Mouse (Mus musculus): ENCODE measurements at regions not wholly inside any gene's neighbourhood (a gene's known extent, or its start where the extent isn't known, plus 50 kb on each side); places are given as distances from the start of the nearest gene placed in this dataset.

DNA sequence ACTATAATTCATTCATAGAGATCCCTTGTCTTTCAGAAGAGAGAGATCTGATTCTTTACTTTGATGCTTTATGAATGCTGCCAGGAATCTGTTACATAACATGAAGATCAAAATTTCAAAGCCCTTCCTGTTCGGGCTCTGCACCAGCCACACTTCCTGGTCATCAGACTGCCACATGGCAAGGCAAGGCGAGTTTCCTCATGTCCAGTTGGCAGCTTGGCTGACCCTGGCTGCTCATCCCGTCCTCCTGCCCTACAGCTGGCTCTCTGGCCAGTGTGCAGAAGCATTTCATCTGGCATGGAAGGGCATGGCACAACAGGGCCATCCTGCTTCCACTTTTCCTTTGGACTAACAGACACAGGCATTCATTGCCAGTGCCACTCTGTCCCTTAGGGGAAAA is 292.2 kb upstream of the Slc24a5 start:
- no peak for DNase-seq (ENCODE audit: low read depth, low spot score)

DNA sequence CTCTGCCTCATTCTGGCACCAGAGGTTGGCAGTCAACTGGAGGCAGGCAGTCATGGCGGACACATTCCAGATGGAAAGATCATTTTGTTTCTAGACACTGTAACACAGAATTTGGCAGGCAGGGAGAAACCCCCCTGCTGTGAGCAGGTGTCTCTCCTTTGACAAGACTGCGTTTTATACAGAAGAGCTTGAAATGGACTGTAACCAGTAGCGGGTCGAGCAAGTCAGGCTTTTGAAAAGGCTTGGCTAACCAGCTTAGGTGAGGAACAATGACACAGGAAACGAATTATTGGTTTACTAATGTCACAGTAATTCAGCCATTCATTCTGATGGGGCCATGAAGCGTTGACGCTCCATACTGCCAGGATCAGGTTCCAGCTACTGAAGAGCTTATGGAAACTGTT is 275.3 kb upstream of the Slc24a5 start:
- DNase-seq (ENCODE audit: low read depth, low spot score), result peak; percentile 9

DNA sequence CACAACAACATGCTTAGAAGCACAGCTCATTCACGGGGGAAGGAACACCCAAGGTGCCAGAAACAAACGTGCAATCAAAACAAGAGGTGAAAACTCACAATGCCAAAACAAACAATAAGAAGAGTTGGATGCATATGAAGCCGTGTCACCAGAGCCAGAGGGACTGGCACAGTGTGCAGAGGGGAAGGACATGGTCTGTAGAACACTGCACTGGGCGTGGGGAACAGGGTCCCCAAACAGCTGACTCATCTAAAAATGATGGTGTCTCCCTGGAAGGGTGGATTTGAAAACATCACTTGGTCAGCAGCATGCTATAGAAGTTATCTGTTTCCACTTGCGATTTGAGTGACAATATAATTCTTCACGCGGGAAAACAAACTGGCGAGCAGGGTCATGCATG is 256.2 kb upstream of the Slc24a5 start:
- no peak for DNase-seq (ENCODE audit: low read depth, low spot score)

DNA sequence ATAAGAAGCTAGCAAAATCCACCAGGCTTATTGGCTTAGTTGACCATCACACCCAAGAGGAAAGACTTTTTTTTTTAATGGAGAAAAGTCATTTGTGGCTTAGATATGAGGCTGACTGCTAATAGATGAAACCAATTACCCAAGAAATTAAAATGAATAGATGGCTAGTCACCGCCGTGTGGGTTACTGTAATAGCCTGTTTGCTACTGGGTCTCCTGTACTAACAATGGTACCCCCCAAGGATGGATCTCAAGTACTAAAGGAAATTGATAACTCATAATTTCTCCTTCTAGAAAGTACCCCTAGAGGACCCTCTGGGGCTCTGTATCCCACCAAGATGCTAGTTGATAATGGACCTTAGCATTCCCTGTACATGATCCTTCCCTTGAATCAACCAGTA is 251.1 kb upstream of the Slc24a5 start:
- no peak for DNase-seq (ENCODE audit: low read depth, low spot score)

DNA sequence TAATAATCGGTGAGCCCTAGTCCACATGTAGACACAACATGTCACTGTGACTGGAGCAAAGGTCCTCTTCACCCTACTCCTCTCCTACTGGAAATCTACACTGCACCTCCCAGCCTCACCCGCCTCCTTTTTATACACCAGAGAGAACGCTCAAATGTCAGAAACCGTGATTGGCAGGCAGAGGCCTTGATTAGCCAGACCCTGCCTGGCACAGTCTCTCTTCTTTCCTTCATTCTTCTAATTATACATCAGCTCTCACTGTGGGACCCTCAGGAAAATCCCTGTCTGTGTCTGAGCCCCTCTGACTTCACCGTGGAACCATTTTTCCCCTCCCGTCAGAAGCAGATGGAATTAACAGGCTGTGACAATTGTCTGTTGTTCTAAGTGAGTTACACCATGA is 248.1 kb upstream of the Slc24a5 start:
- DNase-seq (ENCODE audit: low read depth, low spot score), result no peak

DNA sequence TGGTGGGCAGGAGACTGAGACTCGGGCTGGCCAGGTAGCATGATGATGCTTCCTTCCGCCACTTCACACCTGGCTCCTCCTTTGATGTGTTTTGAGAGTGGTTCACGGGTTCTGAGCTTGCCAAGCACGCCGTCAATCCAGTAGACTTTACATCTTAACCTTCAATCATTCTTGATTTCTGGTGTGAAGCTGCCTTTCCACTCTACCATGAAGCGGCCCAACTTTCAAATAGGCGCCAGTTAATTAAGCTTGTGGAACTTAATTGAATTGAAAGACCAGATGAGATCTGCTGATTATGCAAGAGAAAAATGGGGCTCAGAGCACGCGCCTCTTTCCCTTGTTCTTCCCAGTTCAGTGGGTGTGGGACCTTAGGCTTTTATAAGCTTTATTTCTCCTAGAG is 247.1 kb upstream of the Slc24a5 start:
- DNase-seq (ENCODE audit: low read depth, low spot score), result no peak

DNA sequence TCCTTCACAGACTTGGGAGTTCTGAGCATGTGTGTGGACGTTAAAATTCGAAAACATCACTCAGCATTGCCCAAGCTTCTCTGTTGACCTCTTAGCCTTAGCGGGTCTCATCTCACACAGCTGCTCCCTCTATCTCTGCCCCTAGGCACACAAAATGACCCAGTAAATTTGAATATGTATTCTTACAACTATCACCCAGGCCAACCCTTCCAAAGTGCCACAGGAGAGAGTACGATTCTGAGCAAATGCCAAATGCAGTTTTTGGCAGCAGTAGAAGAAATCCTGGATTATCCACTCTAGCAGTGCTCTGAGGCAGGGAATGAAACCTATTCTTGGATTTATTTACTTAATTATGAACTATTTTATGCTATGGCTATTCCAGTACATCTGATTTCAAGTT is 246.6 kb upstream of the Slc24a5 start:
- DNase-seq (ENCODE audit: low read depth, low spot score), result no peak

DNA sequence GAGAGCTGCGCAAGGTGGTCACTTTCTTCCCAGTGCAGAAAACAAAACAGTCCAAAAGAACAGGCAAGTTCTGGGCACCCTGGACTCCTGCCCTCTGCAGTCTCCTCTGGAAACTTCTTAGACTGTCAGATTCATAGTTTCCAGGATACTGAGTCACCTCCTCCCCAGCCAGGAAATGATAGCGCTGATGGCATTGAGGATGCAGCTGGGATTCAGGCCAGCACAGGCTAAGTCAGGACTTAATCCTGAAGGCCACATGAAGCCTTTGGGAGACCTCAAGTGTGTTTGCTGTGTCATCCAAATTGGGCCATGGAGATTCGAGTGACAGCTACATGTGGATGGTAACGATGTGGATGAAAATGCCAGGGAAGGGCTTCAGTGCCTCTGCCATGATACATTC is 219.1 kb upstream of the Slc24a5 start:
- no peak for DNase-seq (ENCODE audit: low read depth, low spot score)

DNA sequence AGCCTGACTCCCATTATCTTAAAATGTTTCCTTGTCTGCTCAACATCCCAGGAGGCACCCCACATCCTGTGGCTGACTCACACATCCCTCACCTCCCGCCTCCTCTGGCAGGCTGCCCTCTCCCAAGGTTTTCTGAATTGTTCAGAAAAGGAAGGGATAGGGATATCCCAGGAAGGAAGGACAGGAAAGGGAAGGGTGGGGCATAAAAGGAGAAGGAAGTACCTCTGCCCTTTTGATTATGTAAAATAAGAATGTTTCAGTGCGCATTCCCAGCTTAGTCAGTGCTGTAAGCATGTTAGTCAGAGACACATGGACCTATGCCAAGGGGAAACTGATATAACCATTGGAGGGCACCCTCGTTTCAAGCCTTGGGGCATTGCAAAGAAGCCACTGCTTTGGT is 209.4 kb upstream of the Slc24a5 start:
- DNase-seq (ENCODE audit: low read depth, low spot score), result no peak

DNA sequence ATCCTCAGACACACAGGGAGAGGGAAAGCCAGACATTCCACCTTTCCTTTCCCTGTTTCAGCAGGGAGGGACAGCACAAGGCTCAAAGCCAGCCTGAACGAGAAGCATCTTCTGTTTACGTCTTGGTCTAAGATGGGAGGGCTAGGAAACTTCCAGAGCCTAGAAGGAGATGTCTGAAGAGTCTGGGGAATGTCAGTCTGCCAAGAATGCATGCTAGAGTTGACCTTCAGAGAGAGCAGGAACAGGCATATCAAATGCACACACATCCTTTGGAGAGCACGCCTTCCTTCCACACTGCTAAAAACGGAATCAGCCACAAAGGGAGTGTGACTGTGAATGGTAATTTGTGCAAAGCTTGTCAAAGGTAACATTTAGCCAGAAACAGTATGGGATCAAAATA is 179.7 kb upstream of the Slc24a5 start:
- DNase-seq (ENCODE audit: low read depth, low spot score), result no peak

DNA sequence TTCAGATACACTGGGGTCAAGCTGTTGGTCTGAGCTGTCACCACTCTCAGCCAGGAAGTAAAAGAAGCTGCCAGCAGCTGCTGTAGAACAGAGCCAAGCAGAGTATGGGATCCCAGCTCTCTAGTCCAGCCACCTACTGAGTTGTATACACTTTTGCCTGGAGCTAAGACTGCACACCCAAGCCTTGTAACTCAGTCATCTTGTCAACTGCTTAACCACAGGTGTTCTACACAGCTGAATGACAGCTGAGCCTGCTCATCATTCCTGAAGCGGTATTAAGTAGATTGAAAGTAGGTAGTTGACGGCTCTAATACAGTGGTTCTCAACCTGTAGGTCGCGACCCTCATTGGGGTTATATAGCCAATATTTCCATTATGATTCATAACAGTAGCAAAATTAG is 172.9 kb upstream of the Slc24a5 start:
- DNase-seq (ENCODE audit: low read depth, low spot score), result no peak

DNA sequence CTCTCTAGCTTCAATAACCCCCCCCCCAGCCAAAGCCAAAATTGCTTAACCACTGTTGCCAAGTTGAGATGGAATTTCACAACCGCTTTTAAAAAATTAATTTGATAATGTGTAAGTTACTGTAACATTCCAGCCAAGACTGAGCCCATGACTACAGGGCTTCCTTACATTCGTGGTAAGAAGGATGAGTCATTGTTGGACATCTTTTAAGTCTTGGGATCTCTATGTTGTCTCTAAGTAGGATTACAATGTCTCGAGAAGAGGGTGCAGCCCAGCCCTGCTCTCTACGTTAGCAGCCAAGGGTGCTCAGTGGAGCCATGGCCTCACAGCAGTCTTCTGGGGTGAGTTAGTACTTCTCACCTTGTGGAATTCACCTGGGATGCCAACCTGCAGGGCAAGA is 164.4 kb upstream of the Slc24a5 start:
- DNase-seq (ENCODE audit: low read depth, low spot score), result no peak

DNA sequence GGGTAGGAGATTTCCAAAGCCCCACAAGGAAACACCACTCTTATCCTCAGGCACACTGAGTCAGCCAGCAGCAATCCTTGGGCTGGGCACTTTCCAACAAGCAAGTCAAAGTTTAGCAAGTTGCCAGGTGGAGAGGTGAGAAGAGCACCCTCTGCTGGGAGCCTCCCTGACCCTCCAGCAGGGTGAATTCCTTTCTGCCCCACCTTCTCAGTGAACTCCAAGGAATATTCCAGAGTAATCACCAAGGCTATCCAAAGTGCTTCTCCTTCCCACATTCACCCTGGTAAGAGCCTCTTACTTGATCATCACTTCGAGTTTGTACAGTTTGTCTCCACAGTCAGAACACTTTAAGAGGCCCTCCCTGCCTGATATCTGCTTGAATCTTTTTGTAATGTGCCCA is 162.8 kb upstream of the Slc24a5 start:
- peak; percentile 29 for DNase-seq (ENCODE audit: low read depth, low spot score)

DNA sequence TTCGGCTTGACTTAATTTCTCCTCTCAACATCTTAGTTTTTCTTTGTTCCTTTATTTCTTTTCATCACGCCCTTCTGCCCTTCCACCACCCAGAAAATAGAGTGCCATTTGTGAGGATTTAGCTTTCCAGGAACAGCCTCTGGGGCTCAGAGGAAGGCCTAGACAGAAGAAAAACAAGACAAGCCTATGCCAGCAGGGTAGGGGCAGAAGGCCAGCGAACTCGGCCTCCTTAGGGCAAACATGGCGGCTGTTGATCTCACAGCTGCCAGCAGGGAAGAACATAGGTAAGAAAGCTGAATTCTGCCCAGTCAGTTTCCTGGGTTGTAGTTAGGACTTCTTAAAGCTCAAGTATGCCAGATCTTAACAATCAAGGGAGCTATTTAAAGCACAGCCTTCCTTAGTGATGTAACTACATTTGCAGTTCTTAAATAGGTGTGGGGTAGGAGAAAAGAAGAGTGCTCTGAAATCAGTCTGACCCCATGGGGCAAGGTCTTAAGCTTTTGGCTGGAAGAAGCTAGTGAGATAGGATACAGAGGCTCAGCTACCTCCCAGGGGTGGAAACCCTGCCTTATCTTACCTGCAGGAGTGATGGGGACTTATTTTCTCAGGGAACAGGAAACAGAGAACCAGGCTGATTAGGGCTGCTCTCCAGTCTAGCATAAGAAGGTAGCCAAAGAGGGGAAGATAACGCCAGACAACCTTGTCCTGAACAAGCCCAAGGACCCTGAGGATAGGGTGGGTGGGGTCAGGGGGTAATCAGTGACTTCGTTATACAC is 148.8 kb upstream of the Slc24a5 start:
- no peak for DNase-seq (ENCODE audit: low read depth, low spot score)

DNA sequence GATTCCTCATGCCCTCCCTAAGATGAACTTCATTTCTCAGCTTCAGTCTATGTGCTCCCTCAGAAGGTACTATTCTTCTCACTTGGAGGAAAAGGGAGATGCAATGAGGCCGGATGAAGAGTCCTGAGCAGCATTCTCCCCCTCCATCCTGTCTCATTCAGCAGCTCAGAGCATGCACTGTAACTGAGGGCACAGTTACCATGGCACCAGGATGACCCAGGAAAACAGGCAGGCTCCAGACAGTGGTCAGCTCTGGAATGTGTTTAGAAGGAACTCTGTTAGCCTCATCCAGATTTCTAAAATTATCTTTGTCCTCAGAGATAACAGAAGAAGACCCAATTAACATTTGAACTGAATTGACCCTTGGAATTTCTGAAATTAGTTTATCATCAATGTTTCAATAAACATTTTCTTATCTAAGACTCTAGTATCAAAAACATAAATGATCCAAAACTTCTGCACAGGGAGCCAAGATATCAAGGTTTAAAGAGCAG is 148.1 kb upstream of the Slc24a5 start:
- DNase-seq (ENCODE audit: low read depth, low spot score), result no peak

DNA sequence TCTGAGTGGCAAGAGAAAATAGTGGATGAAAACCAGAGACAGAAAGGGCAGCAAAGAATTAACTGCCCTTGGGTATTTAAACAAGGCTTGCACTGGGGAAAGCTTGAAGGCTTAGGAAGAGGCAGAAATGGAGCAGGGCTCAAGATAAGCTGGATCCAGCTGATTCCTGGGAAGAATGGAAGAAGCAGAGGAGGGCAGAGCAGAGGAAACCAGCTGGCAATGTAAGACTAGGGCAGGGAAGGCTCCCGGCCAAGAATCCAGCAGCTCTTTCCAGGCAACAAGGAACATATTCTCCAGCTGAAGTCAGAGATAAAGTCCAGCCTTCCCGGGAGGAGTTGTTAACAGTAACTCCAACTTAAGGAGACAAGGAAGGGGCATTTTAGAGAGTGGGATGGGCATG is 147.7 kb upstream of the Slc24a5 start:
- DNase-seq (ENCODE audit: low read depth, low spot score), result no peak

DNA sequence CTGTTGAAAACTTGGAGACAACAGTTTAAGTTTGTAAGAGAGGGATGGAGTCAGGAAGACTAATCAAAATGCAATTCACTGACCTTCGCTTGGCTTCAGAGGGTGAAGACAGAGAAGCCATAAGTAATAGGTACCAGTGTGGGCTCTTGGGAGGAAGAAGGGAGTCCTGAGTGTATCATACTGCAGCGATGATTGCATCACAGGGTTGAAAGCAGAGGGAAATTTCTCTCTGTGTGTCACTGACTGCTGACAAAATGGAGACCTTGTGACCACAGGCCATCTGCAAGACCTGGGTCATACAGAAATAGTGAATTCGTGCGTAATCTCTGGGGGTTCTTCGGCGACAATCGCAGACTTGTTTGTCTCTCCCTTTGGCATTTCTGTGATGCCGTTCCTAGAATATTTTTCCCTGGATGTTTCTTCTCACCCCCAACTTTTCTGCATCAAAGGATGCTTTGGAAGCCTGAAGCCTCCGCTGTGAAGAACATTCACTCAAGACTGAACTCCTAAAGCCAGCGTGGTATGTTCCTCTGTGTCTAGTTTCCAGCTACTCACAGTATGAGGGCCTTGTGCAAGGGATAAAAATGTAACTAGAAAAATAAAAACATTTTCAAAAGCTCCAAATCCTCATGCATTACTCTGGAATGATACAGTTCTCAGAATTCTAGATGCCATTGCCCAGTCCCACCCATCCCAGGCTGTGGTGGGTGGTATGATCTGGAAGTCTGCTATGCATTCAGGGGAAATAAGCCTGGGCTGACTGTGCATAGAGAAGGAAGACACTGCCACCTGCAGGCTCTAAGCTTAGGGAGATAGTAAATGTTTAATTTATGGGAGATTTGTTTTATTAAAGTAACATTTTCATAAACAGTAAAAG is 139.8 kb upstream of the Slc24a5 start:
- peak; percentile 8 for DNase-seq (ENCODE audit: low read depth, low spot score)

DNA sequence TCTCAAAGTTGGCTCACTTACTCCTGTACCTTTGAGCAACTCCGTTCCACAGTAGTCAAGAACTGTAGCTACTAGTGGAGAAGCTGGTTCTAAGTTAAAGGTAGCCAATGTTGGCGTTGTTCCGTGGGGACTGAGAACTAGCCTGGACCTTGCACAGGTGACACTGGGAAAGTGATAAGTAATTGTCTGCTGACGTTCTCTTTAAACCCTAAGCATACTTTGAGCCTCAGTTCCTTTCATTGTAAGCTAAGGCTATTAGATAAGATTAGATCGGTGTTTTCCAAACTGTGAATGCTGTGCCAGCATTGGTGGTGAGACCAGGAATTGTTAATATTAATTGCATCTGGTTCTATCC is 139.2 kb upstream of the Slc24a5 start:
- DNase-seq (ENCODE audit: low read depth, low spot score), result no peak

DNA sequence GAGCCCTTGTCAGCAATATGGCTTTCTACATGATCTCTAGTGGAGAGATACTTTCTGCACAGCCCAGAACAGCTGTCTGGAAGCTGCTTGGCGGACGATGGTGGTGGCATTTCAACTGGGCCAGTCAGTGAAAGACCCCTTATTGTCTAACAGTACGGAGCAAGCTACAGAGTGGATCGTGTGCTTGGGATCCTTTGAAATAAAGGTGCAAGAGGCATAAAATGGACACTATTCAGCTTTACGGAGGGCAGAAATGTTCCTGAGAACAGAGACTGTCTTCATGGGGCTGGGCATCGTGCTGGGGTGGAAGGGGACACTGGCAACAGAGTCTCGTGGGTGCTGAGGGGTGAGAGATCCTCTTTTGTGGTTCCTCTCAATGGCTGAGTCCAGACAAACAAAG is 137.2 kb upstream of the Slc24a5 start:
- DNase-seq (ENCODE audit: low read depth, low spot score), result no peak

DNA sequence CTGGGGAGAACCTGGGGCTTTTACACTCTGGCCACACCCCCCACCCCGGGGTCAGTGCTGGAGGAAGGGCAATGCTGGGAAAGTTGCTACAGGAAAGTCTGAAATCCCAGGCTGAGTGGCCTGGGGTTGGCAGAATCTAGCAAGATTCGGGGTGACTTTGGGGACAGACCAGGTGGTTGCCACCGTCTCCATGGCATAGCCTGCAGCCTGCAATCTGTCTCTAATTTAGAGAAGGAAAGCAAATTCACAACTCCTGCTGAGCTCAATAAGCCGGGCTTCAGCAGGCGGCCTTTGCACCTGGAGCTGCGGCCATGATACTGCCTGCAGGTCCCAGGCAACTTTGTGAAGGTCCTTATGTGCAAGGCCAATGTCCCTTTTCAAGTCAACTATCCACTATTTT is 135.4 kb upstream of the Slc24a5 start:
- no peak for DNase-seq (ENCODE audit: low read depth, low spot score)

DNA sequence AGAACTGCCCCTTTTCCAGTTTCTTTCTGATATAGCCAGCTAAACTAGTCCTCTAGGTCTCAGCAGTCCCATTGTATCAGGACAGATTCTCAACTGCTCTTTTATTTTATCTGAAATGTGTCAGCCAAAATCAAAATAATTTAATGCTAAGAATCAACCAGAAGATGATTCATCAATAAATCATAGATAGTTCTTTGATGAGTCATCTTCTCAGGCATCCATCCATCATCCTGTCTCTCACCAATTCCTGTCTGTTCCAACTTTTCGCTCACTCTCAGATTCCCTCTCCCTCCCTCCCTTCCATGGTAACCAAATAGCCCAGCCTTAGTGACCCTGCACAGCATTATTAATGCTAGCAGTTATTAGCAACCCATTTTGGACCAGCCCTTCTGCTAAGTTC is 134.0 kb upstream of the Slc24a5 start:
- DNase-seq (ENCODE audit: low read depth, low spot score), result no peak

DNA sequence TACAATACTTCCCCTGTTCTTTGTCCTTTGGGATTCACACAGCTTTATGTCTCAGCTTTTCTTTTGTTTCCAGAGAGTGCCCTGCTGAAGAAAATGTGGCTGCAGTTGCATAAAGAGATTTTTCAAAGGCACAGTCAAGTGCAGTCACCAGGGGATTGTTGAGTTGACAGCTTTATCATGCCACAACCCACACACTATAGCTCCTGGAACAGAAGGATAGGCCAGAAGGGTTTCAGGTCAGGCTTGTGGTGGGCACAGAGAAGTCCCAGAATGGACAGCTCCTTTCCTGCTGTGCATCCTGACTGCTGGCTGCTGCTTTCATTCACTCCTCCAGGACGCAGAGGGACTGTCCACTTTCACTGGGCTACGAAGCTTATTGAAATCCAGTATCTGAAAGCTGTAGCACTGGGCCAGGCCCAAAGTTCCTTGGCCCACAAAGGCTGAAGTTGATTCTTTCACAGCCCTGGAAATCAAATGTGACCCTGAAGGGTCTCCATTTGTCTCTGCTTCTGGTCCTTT is 119.6 kb upstream of the Slc24a5 start:
- DNase-seq (ENCODE audit: low read depth, low spot score), result no peak

DNA sequence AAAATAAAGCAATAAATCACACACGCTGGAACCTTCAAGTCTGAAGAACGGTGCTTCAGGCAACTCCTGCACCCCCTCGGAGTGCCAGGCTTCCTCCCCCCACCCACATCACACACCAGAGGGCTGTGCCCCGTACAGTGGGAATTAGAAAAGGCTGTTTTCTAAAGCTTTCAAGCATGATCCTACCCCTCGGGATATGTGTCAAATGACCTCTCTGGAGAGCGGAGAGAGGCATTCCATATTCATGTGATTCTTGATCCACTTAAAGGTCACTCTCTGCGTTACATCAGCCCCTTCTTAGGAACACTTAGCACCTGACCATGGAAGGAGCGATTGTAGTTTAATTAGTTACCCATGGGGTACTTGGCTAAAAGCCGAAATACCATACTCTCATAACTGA is 119.1 kb upstream of the Slc24a5 start:
- no peak for DNase-seq (ENCODE audit: low read depth, low spot score)
